In the genomic region with DNA sequence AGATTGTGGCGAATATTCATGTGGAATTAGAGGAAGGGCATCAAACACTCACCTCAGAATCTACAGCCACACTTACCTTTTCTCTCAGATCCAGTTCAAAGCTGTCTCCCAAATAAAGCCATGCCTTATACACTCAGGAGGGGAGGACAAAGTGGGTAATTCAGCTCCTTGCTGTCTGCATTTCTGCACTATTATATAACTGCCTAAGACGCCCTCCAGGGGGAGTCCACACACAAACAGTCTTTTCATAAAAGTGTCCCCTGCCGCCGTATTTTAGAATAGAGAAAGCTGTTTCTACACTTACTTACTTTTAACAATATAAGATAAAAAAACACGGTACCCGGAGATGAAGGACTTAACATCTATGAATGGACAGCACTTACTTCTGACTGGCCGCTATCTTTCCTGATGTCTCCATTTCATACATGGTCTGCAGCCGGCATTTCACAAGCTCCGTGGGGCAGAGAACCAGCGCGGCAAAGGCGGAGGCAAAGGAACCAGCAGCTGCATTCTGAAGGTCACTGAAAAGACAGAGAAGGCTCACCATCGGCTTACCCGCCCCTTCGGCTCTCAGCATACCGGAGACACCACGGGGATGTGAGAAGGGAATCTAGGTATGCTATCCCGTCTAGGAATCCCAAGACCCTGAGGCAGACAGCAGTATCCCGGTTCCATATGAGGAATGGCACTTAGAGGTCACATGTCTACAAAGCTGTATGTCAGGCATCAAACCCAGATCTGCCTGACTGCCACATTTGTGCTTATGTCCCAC, we compare ENCODE assay signal across 16 mouse cellular contexts. TPM values are rescaled to one million over a fixed set of nuclear protein-coding genes. Genes with fewer than 3 reads are reported as not detected.
A peak's percentile ranks its signal among the peaks of the same experiment; 100 is the strongest.
DNase-seq lines count a peak whose midpoint lies in the region; ATAC-seq and TF ChIP-seq lines count a peak whose summit lies in the region.
"Had no signal": no experiment of that assay in that cellular context is flagged by ENCODE, and none has a peak within 500 bp of the region (broad histone marks: within the 10 kb centered on the region; RNA-seq: fewer than 3 reads in every experiment).

No protein-coding gene starts in this region.

- peak; percentile 15 for DNase-seq in embryo, embryonic 10.5 days (ENCODE audit: low spot score)
- DNase-seq in embryo, embryonic 11 days, result no peak
- peak; percentile 3 for DNase-seq in hindbrain, embryonic 11.5 days (ENCODE audit: low spot score)
- DNase-seq in retina, embryonic 14.5 days (ENCODE audit: low spot score), result peak; percentile 5
- no peak for DNase-seq in retina, postnatal 1 day
- peak; percentile 10 for DNase-seq in stomach, postnatal 0 days (ENCODE audit: low spot score)
- DNase-seq in right cerebral cortex, postnatal 10 days (ENCODE audit: low spot score in 2 of 2), result no peak
- DNase-seq: adrenal gland, postnatal 14 days; cerebellum, postnatal 25 days; kidney, postnatal 4 days; lung, postnatal 14 days; thymus, adult 2 months had no signal

- H3K4me2 ChIP-seq in hindbrain, embryonic 11.5 days (replicated peaks; ENCODE audit: low read depth, low read length), result no peak overlapping the region
- H3K4me2 ChIP-seq in hindbrain, embryonic 16.5 days (ENCODE audit: low read length), result no peak overlapping the region
- H3K4me2 ChIP-seq in stomach, postnatal 0 days (replicated peaks; ENCODE audit: low read depth), result no peak overlapping the region

- TF ChIP-seq CTCF in stomach, postnatal 0 days (IDR thresholded peaks at IDR 0.05; ENCODE audit: low read depth), result peak; percentile 40

- H3K9me3 ChIP-seq in hindbrain, embryonic 11.5 days (ENCODE audit: control insufficient read depth, low read length), result no peaks in the 10 kb centered on the region
- H3K9me3 ChIP-seq in hindbrain, embryonic 16.5 days (ENCODE audit: control insufficient read depth, low read length), result no peaks in the 10 kb centered on the region
- no peaks in the 10 kb centered on the region for H3K9me3 ChIP-seq in stomach, postnatal 0 days (ENCODE audit: control insufficient read depth, low read length)
- H3K9me3 ChIP-seq: heart, embryonic 10.5 days had no signal

- no peak for ATAC-seq in hindbrain, embryonic 11.5 days (ENCODE audit: low FRiP score)
- ATAC-seq in hindbrain, embryonic 16.5 days, result no peak
- ATAC-seq in stomach, postnatal 0 days (ENCODE audit: low FRiP score, low TSS enrichment), result no peak
- ATAC-seq: midbrain, embryonic 16.5 days had no signal

- H3K9ac ChIP-seq in hindbrain, embryonic 11.5 days (ENCODE audit: low read depth, low read length), result no peak overlapping the region
- no peak overlapping the region for H3K9ac ChIP-seq in hindbrain, embryonic 16.5 days (ENCODE audit: low read depth, low read length)
- no peak overlapping the region for H3K9ac ChIP-seq in stomach, postnatal 0 days (ENCODE audit: low read length)

- H3K36me3 ChIP-seq in hindbrain, embryonic 11.5 days (ENCODE audit: control insufficient read depth, insufficient read depth, low read length), result no peaks in the 10 kb centered on the region
- H3K36me3 ChIP-seq in hindbrain, embryonic 16.5 days (ENCODE audit: control insufficient read depth, insufficient read depth, low read length), result peaks cover 18% of the 10 kb centered on the region
- peaks cover 7% of the 10 kb centered on the region; the same call in 1 of the 2 replicates for H3K36me3 ChIP-seq in stomach, postnatal 0 days (ENCODE audit: control insufficient read depth, insufficient read depth, low read length)

- no peak overlapping the region for H3K4me3 ChIP-seq in hindbrain, embryonic 11.5 days (ENCODE audit: low read depth, low read length)
- H3K4me3 ChIP-seq in hindbrain, embryonic 16.5 days (ENCODE audit: low read length), result no peak overlapping the region
- H3K4me3 ChIP-seq in stomach, postnatal 0 days (ENCODE audit: low read depth, low read length), result no peak overlapping the region
- H3K4me3 ChIP-seq: erythroblast, embryonic 14.5 days; heart, embryonic 10.5 days had no signal

- TF ChIP-seq EP300 in stomach, postnatal 0 days (optimal IDR thresholded peaks at IDR 0.05), result no peak

- WGBS in hindbrain, embryonic 11.5 days, result 83% methylated on average over 19 of the region's 19 CpGs
- 85% methylated on average over 19 of the region's 19 CpGs for WGBS in hindbrain, embryonic 16.5 days
- 80% methylated on average over 19 of the region's 19 CpGs for WGBS in stomach, postnatal 0 days

- H3K27ac ChIP-seq in hindbrain, embryonic 11.5 days (ENCODE audit: low read depth, low read length), result no peak overlapping the region
- H3K27ac ChIP-seq in hindbrain, embryonic 16.5 days (ENCODE audit: low read depth, low read length), result no peak overlapping the region
- no peak overlapping the region for H3K27ac ChIP-seq in stomach, postnatal 0 days (replicated peaks)
- H3K27ac ChIP-seq: heart, embryonic 10.5 days had no signal

- H3K27me3 ChIP-seq in hindbrain, embryonic 11.5 days (ENCODE audit: control insufficient read depth, insufficient read depth, low read length), result no peaks in the 10 kb centered on the region
- no peaks in the 10 kb centered on the region for H3K27me3 ChIP-seq in hindbrain, embryonic 16.5 days (replicated peaks; ENCODE audit: control insufficient read depth, insufficient read depth, low read length)
- no peaks in the 10 kb centered on the region for H3K27me3 ChIP-seq in stomach, postnatal 0 days (ENCODE audit: control insufficient read depth, insufficient read depth, low read length)

- no peaks in the 10 kb centered on the region for H3K4me1 ChIP-seq in hindbrain, embryonic 11.5 days (replicated peaks; ENCODE audit: control insufficient read depth, insufficient read depth, low read length)
- H3K4me1 ChIP-seq in hindbrain, embryonic 16.5 days (ENCODE audit: control insufficient read depth, insufficient read depth, low read depth, low read length), result no peaks in the 10 kb centered on the region
- H3K4me1 ChIP-seq in stomach, postnatal 0 days (replicated peaks; ENCODE audit: control insufficient read depth, insufficient read depth), result no peaks in the 10 kb centered on the region
- H3K4me1 ChIP-seq: heart, embryonic 10.5 days had no signal

RNA-seq across cellular contexts. Expression of gene Slc25a15, which starts 15.4 kb away (rescaled TPM):
- 11.3 and 14.7 TPM in 2 replicates for polyA plus RNA-seq in hindbrain, embryonic 11.5 days (2014; fragmentation: Nextera tagmentation; extraction: Ambion mirVana)
- polyA plus RNA-seq in hindbrain, embryonic 16.5 days (2015; fragmentation: Nextera tagmentation; extraction: Ambion mirVana), result 8.5 and 8.8 TPM in 2 replicates
- polyA plus RNA-seq in stomach, postnatal 0 days (2015; fragmentation: Nextera tagmentation; extraction: Ambion mirVana), result 13.0 and 13.1 TPM in 2 replicates

RNA-seq across cellular contexts. Expression of gene Mrps31, which starts 28.2 kb away (rescaled TPM):
- 43.2 and 49.3 TPM in 2 replicates for polyA plus RNA-seq in hindbrain, embryonic 11.5 days (2014; fragmentation: Nextera tagmentation; extraction: Ambion mirVana)
- 32.6 and 32.9 TPM in 2 replicates for polyA plus RNA-seq in hindbrain, embryonic 16.5 days (2015; fragmentation: Nextera tagmentation; extraction: Ambion mirVana)
- polyA plus RNA-seq in stomach, postnatal 0 days (2015; fragmentation: Nextera tagmentation; extraction: Ambion mirVana), result 38.2 and 39.1 TPM in 2 replicates

Comparison
In these comparisons a context has a peak if more than half of its experiments do, and no peak if none do; other contexts are left out.
1. DNase-seq: peak in embryo, embryonic 10.5 days (single experiment), hindbrain, embryonic 11.5 days (single experiment), retina, embryonic 14.5 days (single experiment) and stomach, postnatal 0 days (single experiment); none in embryo, embryonic 11 days (single experiment), retina, postnatal 1 day (single experiment) and right cerebral cortex, postnatal 10 days (0 of 2).